Mouse (Mus musculus) Patski (cell line): ENCODE data around the gene Cnot1. TPM values are rescaled to one million over a fixed set of nuclear protein-coding genes. Genes with fewer than 3 reads are reported as not detected.
"Not testable (repeated sequence)": the region's sequence is repeated elsewhere in the genome, so short reads cannot be mapped to it uniquely, and the experiment has no call there.

ENCODE experiments used
- ATAC-seq: fragments of 100-300 bp; one replicate; pipeline ENCODE4 v1.8.0; 2021
- CTCF ChIA-PET: fragments of 350-600 bp; sonication (Branson Sonifier 250); formaldehyde crosslinking; loops from one replicate; lab custom pipeline; 2022; ENCODE audit warnings: inconsistent platforms; lab: Charles Lee
- POLR2A ChIA-PET: fragments of 350-600 bp; sonication (Branson Sonifier 250); formaldehyde crosslinking; loops from one replicate; lab custom pipeline; 2022; ENCODE audit warnings: antibody characterized with exemption, inconsistent platforms; lab: Charles Lee
- DNase-seq: peaks from one replicate; pipeline ENCODE4 v3.0.0-alpha.2; 2011; ENCODE audit warnings: low read depth, low spot score
- H3K27me3 ChIP-seq: fragments of 371-371 bp; one replicate; pipeline ENCODE4 v1.5.1; 2021
- CTCF ChIP-seq: fragments of 100-300 bp; IDR thresholded peaks from one replicate; pipeline ENCODE4 v1.5.1; 2021
- in situ Hi-C: fragments of 300-500 bp; cut with MboI; formaldehyde crosslinking; loops from 3 replicates; pipeline ENCODE4 v1.11.1; 2018; ENCODE audit warnings: low pct_unique_long_range_greater_than_20kb, mixed read lengths
- polyA plus RNA-seq: library from polyadenylated mRNA; unstranded; gene quantifications from one replicate; pipeline ENCODE4 v1.2.3, GENCODE M21; 2021

Cnot1 gene
- polyA plus RNA-seq, 1 experiment from 2014 or later, result 115 TPM

DNA sequence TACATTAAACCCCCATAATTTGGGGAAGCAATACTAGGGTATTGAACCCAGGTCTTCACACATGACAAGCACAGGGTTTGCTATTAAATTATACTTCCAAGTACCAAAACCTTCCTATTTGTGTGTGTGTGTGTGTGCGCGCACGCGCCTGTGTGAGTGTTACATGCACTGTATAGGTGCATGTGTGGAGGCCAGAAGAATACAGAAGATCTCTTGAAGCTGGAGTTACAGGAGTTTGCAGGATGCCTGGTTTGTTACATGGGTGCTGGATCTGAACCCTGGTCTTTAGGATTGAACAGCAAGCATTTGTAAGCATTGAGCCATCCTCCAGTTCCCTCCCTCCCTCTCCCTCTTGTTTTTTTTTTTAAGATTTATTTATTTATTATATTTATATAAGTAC is 32.0 kb upstream of the Cnot1 start:
- ChIA-PET POLR2A (no interaction called here), CTCF (no interaction called here)
- no peak for TF ChIP-seq CTCF
- in situ Hi-C loops, result loop anchor here (10.0 kb wide), 1 partner anchor 234 kb away; no protein-coding TSS in a partner anchor
- H3K27me3 ChIP-seq, result no peaks in the 10 kb centered on the region
- DNase-seq, result no peak
- no peak for ATAC-seq

GRCm38 (mm10) chr8:95837266-95837665 is 30.0 kb upstream of the Cnot1 start:
- no peaks in the 10 kb centered on the region for H3K27me3 ChIP-seq
- DNase-seq (no peak), ATAC-seq (no peak)
- in situ Hi-C loops, result loop anchor here (10.0 kb wide), 1 partner anchor 232 kb away; no protein-coding TSS in a partner anchor
- POLR2A ChIA-PET, result no interaction called here
- CTCF ChIA-PET, result interaction anchor here (1.2 kb wide), 1 partner anchor 15 kb away, joined by 3 read pairs; no protein-coding TSS in a partner anchor
- TF ChIP-seq CTCF, result no peak

GRCm38 (mm10) chr8:95835891-95836290 is 28.6 kb upstream of the Cnot1 start:
- H3K27me3 ChIP-seq, result no peaks in the 10 kb centered on the region
- TF ChIP-seq CTCF, result no peak
- ATAC-seq (no peak), DNase-seq (no peak)
- ChIA-PET CTCF (no interaction called here), POLR2A (no interaction called here)
- in situ Hi-C loops, result loop anchor here (10.0 kb wide), 1 partner anchor 231 kb away; no protein-coding TSS in a partner anchor

DNA sequence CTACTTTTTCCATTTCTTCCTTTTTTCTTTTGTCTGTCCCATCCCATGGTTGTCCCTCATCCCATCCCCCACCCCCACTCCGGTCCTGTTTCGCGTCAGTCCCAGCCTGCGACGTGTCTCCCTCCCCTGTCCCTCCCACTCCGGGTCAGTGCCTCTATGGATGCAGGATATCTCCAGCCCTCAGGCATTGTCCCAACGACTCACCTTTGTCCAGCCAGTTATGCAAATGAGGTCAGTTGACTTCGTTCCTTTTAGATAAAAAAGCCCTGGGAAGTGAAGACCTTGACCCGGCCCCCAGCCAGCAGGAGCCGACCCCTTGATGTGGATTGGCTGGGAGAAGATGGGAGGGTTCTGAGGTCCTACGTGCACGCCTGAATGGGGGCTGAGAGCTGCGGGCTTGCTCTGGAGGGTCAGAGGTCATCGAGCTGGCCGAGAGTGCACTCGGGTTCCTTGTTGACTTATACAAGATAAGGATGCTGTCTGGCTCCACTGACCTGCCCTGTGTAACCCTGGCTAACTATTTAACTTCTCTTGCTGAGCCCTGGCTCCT is 26.2 kb upstream of the Cnot1 start:
- no peak for DNase-seq
- POLR2A ChIA-PET, result no interaction called here
- in situ Hi-C loops, result loop anchor here (10.0 kb wide), 1 partner anchor 229 kb away; no protein-coding TSS in a partner anchor
- TF ChIP-seq CTCF, result no peak
- no peaks in the 10 kb centered on the region for H3K27me3 ChIP-seq
- no peak for ATAC-seq
- CTCF ChIA-PET, result interaction anchor here (0.8 to 1.3 kb wide), 4 partner anchors 15 to 234 kb away, joined by 3 to 5 read pairs (median 3); partner anchors contain the start of gene Setd6

- in situ Hi-C loops, result loop anchor here (10.0 kb wide), 1 partner anchor 228 kb away; no protein-coding TSS in a partner anchor
- DNase-seq (peak; percentile 35), ATAC-seq (peak; percentile 82)
- ChIA-PET POLR2A (no interaction called here), CTCF (interaction anchor here (0.8 to 1.3 kb wide), 4 partner anchors 14 to 233 kb away, joined by 3 to 5 read pairs (median 3); partner anchors contain the start of gene Setd6)
- TF ChIP-seq CTCF, result peak; percentile 84
- H3K27me3 ChIP-seq, result no peaks in the 10 kb centered on the region
These were observed 25.6 kb upstream of the Cnot1 start for GRCm38 (mm10) chr8:95832603-95833434.

DNA sequence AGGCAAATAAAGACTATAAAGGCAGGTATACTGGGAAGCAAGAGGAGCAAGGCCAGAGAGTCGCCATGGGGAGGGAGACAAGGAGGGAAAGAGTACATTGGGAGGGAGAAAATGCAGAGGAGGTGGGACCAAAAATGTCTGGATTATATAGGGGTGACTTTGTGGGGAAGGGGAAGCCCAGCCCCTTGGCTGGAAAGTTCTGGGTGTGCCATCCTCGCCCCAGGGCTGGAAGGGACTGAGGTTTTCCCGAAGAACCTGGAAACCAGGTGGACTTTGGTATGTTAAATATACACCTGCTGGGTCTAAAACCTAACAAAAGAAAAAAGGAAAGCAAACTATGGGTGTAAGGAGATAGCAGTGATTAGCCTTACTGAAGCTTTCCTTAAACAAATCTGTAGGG is 22.9 kb upstream of the Cnot1 start:
- H3K27me3 ChIP-seq, result no peaks in the 10 kb centered on the region
- in situ Hi-C loops, result loop anchor here (10.0 kb wide), 1 partner anchor 225 kb away; no protein-coding TSS in a partner anchor
- DNase-seq, result no peak
- POLR2A ChIA-PET, result no interaction called here
- ATAC-seq, result no peak
- TF ChIP-seq CTCF, result no peak
- CTCF ChIA-PET, result no interaction called here

GRCm38 (mm10) chr8:95825162-95825561 is 17.9 kb upstream of the Cnot1 start, which contains the start of gene Sap18b:
TSS of gene Sap18b (plus strand) at chr8:95825346.
- CTCF ChIA-PET, in situ Hi-C loops, DNase-seq, H3K27me3 ChIP-seq, ATAC-seq, POLR2A ChIA-PET: not testable (repeated sequence)

- CTCF ChIA-PET, result interaction anchor here (1.3 kb wide), 1 partner anchor 87 kb away, joined by 3 read pairs; no protein-coding TSS in a partner anchor
- no peak for ATAC-seq
- POLR2A ChIA-PET, result interaction anchor here (0.6 kb wide), 1 partner anchor 87 kb away, joined by 6 read pairs; no protein-coding TSS in a partner anchor
- no peak for TF ChIP-seq CTCF
- H3K27me3 ChIP-seq, result no peaks in the 10 kb centered on the region
- DNase-seq, result no peak
- in situ Hi-C loops, result no loop called here
These were observed 15.4 kb upstream of the Cnot1 start for GRCm38 (mm10) chr8:95822699-95823098.

- TF ChIP-seq CTCF, result no peak
- ATAC-seq (no peak), DNase-seq (no peak)
- ChIA-PET POLR2A (interaction anchor here (0.6 kb wide), 1 partner anchor 86 kb away, joined by 6 read pairs; no protein-coding TSS in a partner anchor), CTCF (no interaction called here)
- H3K27me3 ChIP-seq, result no peaks in the 10 kb centered on the region
- in situ Hi-C loops, result no loop called here
These were observed 14.8 kb upstream of the Cnot1 start for GRCm38 (mm10) chr8:95822096-95822495.

DNA sequence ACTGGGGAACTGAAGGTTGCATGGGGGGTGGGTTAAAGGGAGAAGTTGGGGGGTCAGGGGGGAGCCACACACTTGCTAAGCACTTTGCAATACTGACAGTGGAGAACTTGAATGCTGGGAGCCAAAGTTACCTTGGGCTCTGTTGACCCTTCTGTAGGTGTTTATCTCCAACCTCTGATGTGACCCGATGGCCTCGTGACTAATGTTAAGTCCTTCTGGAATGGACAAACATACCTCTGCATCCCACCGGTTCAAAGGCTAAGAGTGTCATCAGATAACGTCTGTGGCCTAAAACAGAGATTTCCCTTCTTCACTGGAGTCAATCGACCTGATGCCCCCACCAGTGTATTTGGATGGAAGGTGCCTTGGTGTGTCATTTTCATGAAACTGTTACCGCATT is 14.0 kb upstream of the Cnot1 start:
- DNase-seq (no peak), ATAC-seq (no peak)
- H3K27me3 ChIP-seq, result no peaks in the 10 kb centered on the region
- no peak for TF ChIP-seq CTCF
- ChIA-PET POLR2A (no interaction called here), CTCF (no interaction called here)
- in situ Hi-C loops, result no loop called here
